In genomic region chr2:119804776-119805175, GRCm38 (mm10) we compare ENCODE assay signal across 15 mouse cellular contexts. TPM values are rescaled to one million over a fixed set of nuclear protein-coding genes. Genes with fewer than 3 reads are reported as not detected.
A peak's percentile ranks its signal among the peaks of the same experiment; 100 is the strongest.
DNase-seq lines count a peak whose midpoint lies in the region; ATAC-seq and TF ChIP-seq lines count a peak whose summit lies in the region.
"Had no signal": no experiment of that assay in that cellular context is flagged by ENCODE, and none has a peak within 500 bp of the region (broad histone marks: within the 10 kb centered on the region; RNA-seq: fewer than 3 reads in every experiment).

No protein-coding gene starts in this region.

- no peak for ATAC-seq in embryonic facial prominence, embryonic 14.5 days (ENCODE audit: low read depth)
- ATAC-seq: liver, postnatal 0 days had no signal

- H3K9me3 ChIP-seq in embryonic facial prominence, embryonic 14.5 days (ENCODE audit: control insufficient read depth, low read length) = no peaks in the 10 kb centered on the region
- H3K9me3 ChIP-seq in limb, embryonic 10.5 days (replicated peaks) = no peaks in the 10 kb centered on the region

- no peaks in the 10 kb centered on the region for H3K27me3 ChIP-seq in embryonic facial prominence, embryonic 14.5 days (replicated peaks; ENCODE audit: control insufficient read depth, insufficient read depth, low read length)
- peaks cover 17% of the 10 kb centered on the region for H3K27me3 ChIP-seq in limb, embryonic 10.5 days (ENCODE audit: low read depth, poor library complexity, severe bottlenecking)
- H3K27me3 ChIP-seq in kidney, adult 2 months (replicated peaks; ENCODE audit: control insufficient read depth, insufficient read depth, low read length) = no peaks in the 10 kb centered on the region
- H3K27me3 ChIP-seq: CH12.LX had no signal

- peaks cover 54% of the 10 kb centered on the region for H3K36me3 ChIP-seq in embryonic facial prominence, embryonic 14.5 days (ENCODE audit: control insufficient read depth, insufficient read depth, low read length)
- peaks cover 69% of the 10 kb centered on the region for H3K36me3 ChIP-seq in limb, embryonic 10.5 days
- no peaks in the 10 kb centered on the region for H3K36me3 ChIP-seq in kidney, adult 2 months (ENCODE audit: control insufficient read depth, insufficient read depth, low read length)

- 50% methylated on average over 9 of the region's 9 CpGs for WGBS in embryonic facial prominence, embryonic 14.5 days
- WGBS in limb, embryonic 10.5 days = 52% methylated on average over 9 of the region's 9 CpGs
- 73% methylated on average over 9 of the region's 9 CpGs for WGBS in kidney, adult 2 months

- no peak for TF ChIP-seq POLR2A in kidney, adult 2 months (IDR thresholded peaks at IDR 0.05; ENCODE audit: low read depth, low read length)

- H3K4me1 ChIP-seq in embryonic facial prominence, embryonic 14.5 days (ENCODE audit: control insufficient read depth, insufficient read depth, low read length) = peaks cover 19% of the 10 kb centered on the region
- H3K4me1 ChIP-seq in limb, embryonic 10.5 days = peaks cover 68% of the 10 kb centered on the region
- peaks cover 5% of the 10 kb centered on the region; the same call in 1 of the 2 replicates for H3K4me1 ChIP-seq in kidney, adult 2 months (ENCODE audit: control insufficient read depth, insufficient read depth, low read length)

- no peak overlapping the region for H3K27ac ChIP-seq in embryonic facial prominence, embryonic 14.5 days (replicated peaks; ENCODE audit: low read depth, low read length)
- H3K27ac ChIP-seq in limb, embryonic 10.5 days = no peak overlapping the region
- no peak overlapping the region for H3K27ac ChIP-seq in kidney, adult 2 months (ENCODE audit: insufficient read depth, low read depth, low read length)
- H3K27ac ChIP-seq: macrophage had no signal

- H3K9ac ChIP-seq in embryonic facial prominence, embryonic 14.5 days (ENCODE audit: low read depth, low read length) = no peak overlapping the region
- H3K9ac ChIP-seq: liver, postnatal 0 days had no signal

- no peak overlapping the region for H3K4me3 ChIP-seq in embryonic facial prominence, embryonic 14.5 days (ENCODE audit: low read depth, low read length)
- no peak overlapping the region for H3K4me3 ChIP-seq in limb, embryonic 10.5 days
- no peak overlapping the region for H3K4me3 ChIP-seq in kidney, adult 2 months (ENCODE audit: insufficient read depth, low read depth, low read length)

- TF ChIP-seq CTCF in kidney, adult 2 months (conservative IDR thresholded peaks at IDR 0.05; ENCODE audit: insufficient read depth, insufficient read length, low read depth, low read length) = no peak

- DNase-seq in left cerebral cortex, postnatal 4 days = peak; percentile 39
- DNase-seq in left cerebral cortex, postnatal 10 days (ENCODE audit: extremely low spot score in 1 of 2, low spot score in 2 of 2) = no peak
- peak; percentile 56 for DNase-seq in cerebellum, adult 8-10 months
- DNase-seq in embryonic facial prominence, embryonic 14.5 days (ENCODE audit: low spot score) = peak; percentile 49
- peak; percentile 25 for DNase-seq in limb, embryonic 10.5 days (ENCODE audit: low spot score)
- no peak for DNase-seq in kidney, adult 2 months
- DNase-seq in urinary bladder, adult 18-20 months (ENCODE audit: low spot score in 2 of 2) = no peak
- DNase-seq in spleen, adult 18-20 months = no peak
- DNase-seq: adrenal gland, adult 8-10 months; heart, postnatal 36 days; kidney, adult 8-10 months; liver, postnatal 0 days had no signal

- intact Hi-C loops in left cerebral cortex, postnatal 4 days (cut with DNase I) = no loop called here
- intact Hi-C loops in left cerebral cortex, postnatal 10 days (cut with DNase I) = no loop called here

- no peak overlapping the region for H3K4me2 ChIP-seq in embryonic facial prominence, embryonic 14.5 days (ENCODE audit: low read depth, low read length)

RNA-seq across cellular contexts. Expression of gene Tyro3, which starts 7.2 kb away (rescaled TPM):
- 10 to 100 TPM; 40.9 to 50.9 TPM for total RNA-seq in left cerebral cortex, postnatal 4 days (2021)
- 10 to 100 TPM; 73.3 to 74.1 TPM for total RNA-seq in left cerebral cortex, postnatal 10 days (2021)
- 20.2 and 23.6 TPM in 2 replicates for polyA plus RNA-seq in embryonic facial prominence, embryonic 14.5 days (2014; fragmentation: Nextera tagmentation; extraction: Ambion mirVana)
- polyA plus RNA-seq in limb, embryonic 10.5 days (2016; fragmentation: Nextera tagmentation; extraction: Ambion mirVana) = 22.7 and 30.0 TPM in 2 replicates
- 2.5 and 3.0 TPM in 2 replicates for polyA plus RNA-seq in kidney, adult 2 months (2012; rRNA removed)

RNA-seq across cellular contexts. Expression of gene Rpap1, which starts 17.4 kb away (rescaled TPM):
- total RNA-seq in left cerebral cortex, postnatal 4 days (2021) = 10 to 100 TPM; 17.6 to 18.4 TPM
- 10 to 100 TPM; 15.9 to 17.1 TPM for total RNA-seq in left cerebral cortex, postnatal 10 days (2021)
- polyA plus RNA-seq in embryonic facial prominence, embryonic 14.5 days (2014; fragmentation: Nextera tagmentation; extraction: Ambion mirVana) = 18.3 and 22.3 TPM in 2 replicates
- polyA plus RNA-seq in limb, embryonic 10.5 days (2016; fragmentation: Nextera tagmentation; extraction: Ambion mirVana) = 42.0 and 46.3 TPM in 2 replicates
- polyA plus RNA-seq in kidney, adult 2 months (2012; rRNA removed) = 13.8 and 16.7 TPM in 2 replicates

RNA-seq across cellular contexts. Expression of gene Ltk, which starts 44.5 kb away (rescaled TPM):
- 1 to 10 TPM; 1.3 to 2.3 TPM for total RNA-seq in left cerebral cortex, postnatal 4 days (2021)
- total RNA-seq in left cerebral cortex, postnatal 10 days (2021) = 1 to 10 TPM; 5.9 to 7.1 TPM
- 0.14 and 0.29 TPM in 2 replicates for polyA plus RNA-seq in embryonic facial prominence, embryonic 14.5 days (2014; fragmentation: Nextera tagmentation; extraction: Ambion mirVana)
- not detected in 2 replicates for polyA plus RNA-seq in limb, embryonic 10.5 days (2016; fragmentation: Nextera tagmentation; extraction: Ambion mirVana)
- polyA plus RNA-seq in kidney, adult 2 months (2012; rRNA removed) = 2.0 and 2.6 TPM in 2 replicates
- total RNA-seq: heart, adult 8-10 months; heart, postnatal 36 days had no signal
- polyA plus RNA-seq: macrophage had no signal

Comparison
In these comparisons a context has a peak if more than half of its experiments do, and no peak if none do; other contexts are left out.
1. DNase-seq: peak in left cerebral cortex, postnatal 4 days (single experiment), cerebellum, adult 8-10 months (single experiment), embryonic facial prominence, embryonic 14.5 days (single experiment) and limb, embryonic 10.5 days (single experiment); none in left cerebral cortex, postnatal 10 days (0 of 2), kidney, adult 2 months (single experiment), urinary bladder, adult 18-20 months (0 of 2) and spleen, adult 18-20 months (0 of 2).